Mouse (Mus musculus) heart, embryonic 14.5 days (tissue): ENCODE data around the gene Tex46. TPM values are rescaled to one million over a fixed set of nuclear protein-coding genes. Genes with fewer than 3 reads are reported as not detected.
A peak's percentile ranks its signal among the peaks of the same experiment; 100 is the strongest.

Experiments used
- ATAC-seq: fragments of 200-750 bp; cut with Nextera tagmentation; 2 replicates; pipeline ENCODE4 v1.8.0; 2017; ENCODE audit warnings: low read depth, moderate TSS enrichment; ENCODE audit not compliant: insufficient number of reproducible peaks, insufficient read depth, low FRiP score
- H3K27ac ChIP-seq, 2 experiments: fragments of 200-500 bp in 1 of 2; fragments of 300-500 bp in 1 of 2; sonication (generic) in 1 of 2; replicated peaks in 1 of 2; 2 replicates each; pipeline ENCODE4 v1.5.1; 2012 to 2014; ENCODE audit warnings: low read depth in 2 of 2, low read length in 2 of 2, control low read depth in 1 of 2, mild to moderate bottlenecking in 1 of 2, mixed read lengths in 1 of 2; ENCODE audit not compliant: control insufficient read depth in 1 of 2, insufficient read depth in 1 of 2
- H3K27me3 ChIP-seq: fragments of 300-500 bp; sonication (generic); 2 replicates; pipeline ENCODE4 v1.6.1; 2014; ENCODE audit warnings: mild to moderate bottlenecking, low read length, control low read depth; ENCODE audit not compliant: control insufficient read depth, insufficient read depth
- H3K36me3 ChIP-seq: fragments of 300-500 bp; sonication (generic); 2 replicates; pipeline ENCODE4 v1.6.1; 2014; ENCODE audit warnings: mild to moderate bottlenecking, control low read depth, low read length, mixed read lengths; ENCODE audit not compliant: control insufficient read depth, insufficient read depth
- H3K4me1 ChIP-seq, 2 experiments: fragments of 200-500 bp in 1 of 2; fragments of 300-500 bp in 1 of 2; sonication (generic) in 1 of 2; 2 replicates each; pipeline ENCODE4 v1.6.1; 2012 to 2014; ENCODE audit warnings: low read length in 2 of 2, control low read depth in 1 of 2, mixed read lengths in 1 of 2; ENCODE audit not compliant: control insufficient read depth in 2 of 2, insufficient read depth in 2 of 2
- H3K4me2 ChIP-seq: fragments of 300-500 bp; sonication (generic); 2 replicates; pipeline ENCODE4 v1.6.1; 2014; ENCODE audit warnings: mild to moderate bottlenecking, low read length
- H3K4me3 ChIP-seq, 2 experiments: fragments of 200-500 bp in 1 of 2; fragments of 300-500 bp in 1 of 2; sonication (generic) in 1 of 2; 2 replicates each; pipeline ENCODE4 v1.5.1; 2012 to 2014; ENCODE audit warnings: low read length in 2 of 2, mild to moderate bottlenecking in 2 of 2, control low read depth in 1 of 2, low read depth in 1 of 2, moderate library complexity in 1 of 2; ENCODE audit not compliant: control insufficient read depth in 1 of 2, insufficient read depth in 1 of 2
- H3K9ac ChIP-seq: fragments of 300-500 bp; sonication (generic); 2 replicates; pipeline ENCODE4 v1.6.1; 2014; ENCODE audit warnings: mild to moderate bottlenecking, low read length
- H3K9me3 ChIP-seq: fragments of 300-500 bp; sonication (generic); 2 replicates; pipeline ENCODE4 v1.6.1; 2016; ENCODE audit warnings: low read length, control low read depth; ENCODE audit not compliant: control insufficient read depth
- WGBS: fragments of 180-500 bp; shearing (Covaris S2); extraction: QIAGEN DNeasy Blood & Tissue Kit; methylation state at CpG from one replicate; pipeline ENCODE4 v1.1.7; 2014; 5-methylcytosine and 5-hydroxymethylcytosine counted together
- polyA plus RNA-seq: library from polyadenylated mRNA; unstranded; fragments of >200 nt; fragmentation: Nextera tagmentation; extraction: Ambion mirVana; gene quantifications from 2 replicates; pipeline ENCODE4 v1.2.1, GENCODE M21; 2014

Tex46 gene
- polyA plus RNA-seq, 1 experiment from 2014 or later, result not detected

GRCm38 (mm10) chr4:136631237-136631994 lies 21.2 kb downstream of the Tex46 start:
- peaks cover 8% of the 10 kb centered on the region in 2 experiments for H3K4me1 ChIP-seq
- H3K9ac ChIP-seq, result no peak overlapping the region
- H3K27ac ChIP-seq, result no peak overlapping the region
- no peaks in the 10 kb centered on the region for H3K36me3 ChIP-seq
- no peak overlapping the region for H3K4me2 ChIP-seq
- no peak overlapping the region for H3K4me3 ChIP-seq
- H3K9me3 ChIP-seq, result no peaks in the 10 kb centered on the region
- peak; percentile 69; the same call in 1 of the 2 replicates for ATAC-seq
- peaks cover 10% of the 10 kb centered on the region for H3K27me3 ChIP-seq
- WGBS, result 75% methylated on average over 11 of the region's 11 CpGs

DNA sequence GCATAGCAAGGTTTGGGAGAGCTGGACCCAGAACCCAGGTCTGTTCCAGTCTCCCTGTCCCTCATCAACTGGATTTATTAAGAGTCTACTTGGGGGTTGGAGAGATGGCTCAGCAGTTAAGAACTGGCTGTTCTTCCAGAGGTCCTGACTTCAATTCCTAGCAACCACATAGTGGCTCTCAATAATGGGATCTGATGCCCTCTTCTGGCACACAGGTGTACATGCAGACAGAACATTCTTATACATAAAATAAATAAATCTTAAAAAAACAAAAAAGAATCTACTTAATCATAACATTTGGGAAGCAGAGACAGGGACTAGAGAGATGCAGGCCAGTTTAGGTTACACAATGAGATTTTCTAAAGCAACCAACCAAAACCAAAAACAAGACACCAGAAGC lies 25.8 kb downstream of the Tex46 start:
- Histone ChIP-seq H3K27ac (no peak overlapping the region), H3K4me1 (peaks cover 8 to 15% of the 10 kb centered on the region in 2 experiments), H3K4me3 (no peak overlapping the region), H3K27me3 (peaks cover 38% of the 10 kb centered on the region), H3K36me3 (no peaks in the 10 kb centered on the region), H3K4me2 (no peak overlapping the region), H3K9me3 (no peaks in the 10 kb centered on the region), H3K9ac (no peak overlapping the region)
- ATAC-seq, result no peak

GRCm38 (mm10) chr4:136636511-136636910 lies 26.3 kb downstream of the Tex46 start:
- H3K9me3 ChIP-seq, result no peaks in the 10 kb centered on the region
- H3K27ac ChIP-seq, result no peak overlapping the region
- H3K9ac ChIP-seq, result no peak overlapping the region
- H3K4me1 ChIP-seq, result peaks cover 4 to 13% of the 10 kb centered on the region in 2 experiments; a peak in 3 of 4 replicates
- peaks cover 38% of the 10 kb centered on the region for H3K27me3 ChIP-seq
- H3K36me3 ChIP-seq, result no peaks in the 10 kb centered on the region
- H3K4me2 ChIP-seq, result no peak overlapping the region
- no peak for ATAC-seq
- no peak overlapping the region for H3K4me3 ChIP-seq
- WGBS, result 54% methylated on average over 5 of the region's 5 CpGs

DNA sequence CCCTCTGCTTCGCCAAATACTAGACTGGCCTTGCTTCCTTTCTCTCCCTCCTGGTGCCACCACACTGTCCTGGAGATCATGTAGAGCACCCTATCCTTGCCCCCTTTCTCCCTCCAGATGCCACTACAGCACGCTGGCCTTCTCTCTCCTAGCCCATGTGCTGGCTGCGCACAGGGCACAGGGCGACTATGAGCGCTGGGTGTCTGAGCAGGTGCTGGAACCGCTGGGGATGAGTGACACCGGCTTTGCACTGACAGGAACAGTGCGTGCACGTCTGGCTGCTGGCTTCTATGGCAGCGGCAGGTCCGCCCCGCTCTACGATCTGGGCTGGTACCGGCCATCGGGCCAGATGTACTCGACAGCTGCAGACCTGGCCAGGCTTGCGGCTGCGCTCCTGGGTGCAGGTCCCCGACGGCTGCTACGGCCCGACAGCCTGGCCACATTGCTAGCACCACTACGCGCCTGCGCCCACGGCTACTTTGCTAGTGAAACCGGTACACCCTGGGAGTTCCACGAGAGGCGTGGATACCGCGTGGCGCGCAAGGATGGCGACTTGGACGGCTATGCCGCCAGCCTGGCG lies 26.8 kb downstream of the Tex46 start:
- peaks cover 38% of the 10 kb centered on the region for H3K27me3 ChIP-seq
- H3K4me1 ChIP-seq, result peaks cover 4 to 10% of the 10 kb centered on the region in 2 experiments; a peak in 3 of 4 replicates
- no peak overlapping the region for H3K27ac ChIP-seq
- peak overlapping the region; percentile 96 for H3K4me2 ChIP-seq
- ATAC-seq, result no peak; the same call in 1 of the 2 replicates
- peak overlapping the region; percentile 46 to 48 for H3K4me3 ChIP-seq
- 15% methylated on average over 37 of the region's 37 CpGs for WGBS
- no peaks in the 10 kb centered on the region for H3K36me3 ChIP-seq
- no peaks in the 10 kb centered on the region for H3K9me3 ChIP-seq
- peak overlapping the region; percentile 62 for H3K9ac ChIP-seq

GRCm38 (mm10) chr4:136637563-136638229 lies 27.5 kb downstream of the Tex46 start:
- ATAC-seq, result no peak
- Histone ChIP-seq H3K27me3 (peaks cover 38% of the 10 kb centered on the region), H3K9me3 (no peaks in the 10 kb centered on the region), H3K4me2 (peak overlapping the region; percentile 96), H3K4me1 (peaks cover 4 to 10% of the 10 kb centered on the region in 2 experiments; a peak in 3 of 4 replicates), H3K4me3 (peak overlapping the region; percentile 46 to 48), H3K9ac (peak overlapping the region; percentile 62), H3K36me3 (no peaks in the 10 kb centered on the region), H3K27ac (no peak overlapping the region)
- 4% methylated on average over 76 of the region's 76 CpGs for whole genome bisulfite sequencing

GRCm38 (mm10) chr4:136638230-136638750 lies 28.1 kb downstream of the Tex46 start:
- WGBS, result 35% methylated on average over 7 of the region's 7 CpGs
- peaks cover 4 to 10% of the 10 kb centered on the region in 2 experiments; a peak in 3 of 4 replicates for H3K4me1 ChIP-seq
- no peaks in the 10 kb centered on the region for H3K36me3 ChIP-seq
- no peaks in the 10 kb centered on the region for H3K9me3 ChIP-seq
- no peak for ATAC-seq
- H3K27me3 ChIP-seq, result peaks cover 38% of the 10 kb centered on the region
- H3K4me3 ChIP-seq, result no peak overlapping the region
- no peak overlapping the region for H3K27ac ChIP-seq
- no peak overlapping the region for H3K4me2 ChIP-seq
- H3K9ac ChIP-seq, result no peak overlapping the region

GRCm38 (mm10) chr4:136638890-136639289 lies 28.7 kb downstream of the Tex46 start:
- Histone ChIP-seq H3K9me3 (no peaks in the 10 kb centered on the region), H3K4me2 (peak overlapping the region; percentile 23; the same call in 1 of the 2 replicates), H3K4me1 (peaks cover 4 to 10% of the 10 kb centered on the region in 2 experiments; a peak in 3 of 4 replicates), H3K36me3 (no peaks in the 10 kb centered on the region), H3K4me3 (no peak overlapping the region), H3K9ac (no peak overlapping the region), H3K27me3 (peaks cover 38% of the 10 kb centered on the region), H3K27ac (no peak overlapping the region)
- 11% methylated on average over 10 of the region's 10 CpGs for WGBS
- no peak for ATAC-seq
